Mouse (Mus musculus) left cerebral cortex, adult 2 months (tissue): ENCODE data around the gene Ing4. TPM values are rescaled to one million over a fixed set of nuclear protein-coding genes. Genes with fewer than 3 reads are reported as not detected.
A peak's percentile ranks its signal among the peaks of the same experiment; 100 is the strongest.

Experiments
- DNase-seq, 2 experiments: peaks; one replicate each; pipeline ENCODE4 v3.0.0; 2021 to 2022; ENCODE audit warnings: low spot score in 2 of 2, mixed read lengths in 1 of 2; ENCODE audit errors: extremely low spot score in 1 of 2
- H3K27ac ChIP-seq: fragments of 200-600 bp; 2 replicates; pipeline ENCODE4 v1.8.1; 2022
- H3K4me3 ChIP-seq: fragments of 200-600 bp; 2 replicates; pipeline ENCODE4 v1.8.1; 2022
- CTCF ChIP-seq: fragments of 200-600 bp; IDR thresholded peaks from 2 replicates; pipeline ENCODE4 v1.8.1; 2022; ENCODE audit warnings: antibody characterized with exemption, mild to moderate bottlenecking, moderate library complexity
- intact Hi-C: fragments of 180-260 bp; cut with DNase I; formaldehyde crosslinking; loops from one replicate; pipeline ENCODE4 v1.15.1; 2025
- microRNA-seq, 2 experiments: library from miRNA; unstranded; fragments of <30 nt; microRNA quantifications; one replicate each; pipeline ENCODE4 v1.2.0; 2021
- total RNA-seq, 2 experiments: library from RNA; stranded (reverse); gene quantifications; 2 replicates each; pipeline ENCODE4 v1.2.3; 2021

Gene Ing4
- total RNA-seq, 2 experiments from 2014 or later, result 49.5 to 56.6 TPM

DNA sequence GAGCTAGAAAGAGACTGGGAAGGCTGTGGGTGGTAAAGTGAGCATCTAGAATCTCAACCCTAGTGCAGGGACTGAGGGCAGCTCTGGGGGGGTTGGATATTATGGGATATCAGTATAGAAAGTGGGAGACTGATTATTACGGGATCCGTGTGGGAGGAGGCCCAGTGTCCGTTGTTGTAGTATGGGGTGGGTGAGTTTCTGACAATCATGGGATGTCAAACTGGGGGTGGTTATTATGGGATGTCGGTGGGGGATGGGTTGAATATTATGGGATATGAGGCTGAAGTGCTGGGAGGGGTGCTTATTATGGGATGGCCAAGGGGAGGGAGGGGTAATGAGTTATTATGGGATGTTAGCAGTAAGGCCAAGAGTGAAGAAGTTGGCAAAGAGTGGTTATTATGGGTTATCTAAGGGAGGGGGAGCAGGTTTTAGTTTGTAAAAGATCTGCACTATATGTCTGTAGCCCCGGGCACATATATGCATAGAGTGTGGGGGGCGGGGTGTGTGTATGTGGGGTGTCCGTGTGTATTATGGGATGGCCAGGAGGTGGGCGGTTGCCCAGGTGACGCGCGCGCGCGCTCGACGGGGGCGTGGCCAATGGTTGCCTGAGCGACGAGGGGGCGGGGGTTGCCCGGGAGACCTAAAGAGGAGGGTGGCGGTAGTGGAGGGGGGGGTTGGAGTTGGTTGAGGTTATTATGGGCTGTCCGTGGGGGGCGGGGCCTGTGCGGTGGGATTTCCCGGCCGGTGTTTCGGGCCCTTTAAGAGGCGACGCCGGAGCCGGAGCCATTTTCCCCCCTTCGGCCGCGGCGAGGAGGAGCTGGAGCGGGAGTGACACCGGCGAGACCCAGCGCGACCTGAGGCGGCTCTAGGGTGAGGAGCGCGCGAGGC, 56.1 kb downstream of the Ing4 start, which contains the start of gene Chd4:
TSS of gene Chd4 (plus strand) at position 591 of the 888 bp plus-strand sequence.
- peak within 1 kb of the TSS; percentile 96 for H3K4me3 ChIP-seq
- intact Hi-C loops, result loop anchor here (5.0 kb wide), 1 partner anchor 72 kb away; the partner anchor contains the start of gene Gapdh
- TF ChIP-seq CTCF, result no peak
- DNase-seq, result peak; percentile 91 to 94
- peak within 1 kb of the TSS; percentile 99 for H3K27ac ChIP-seq

DNA sequence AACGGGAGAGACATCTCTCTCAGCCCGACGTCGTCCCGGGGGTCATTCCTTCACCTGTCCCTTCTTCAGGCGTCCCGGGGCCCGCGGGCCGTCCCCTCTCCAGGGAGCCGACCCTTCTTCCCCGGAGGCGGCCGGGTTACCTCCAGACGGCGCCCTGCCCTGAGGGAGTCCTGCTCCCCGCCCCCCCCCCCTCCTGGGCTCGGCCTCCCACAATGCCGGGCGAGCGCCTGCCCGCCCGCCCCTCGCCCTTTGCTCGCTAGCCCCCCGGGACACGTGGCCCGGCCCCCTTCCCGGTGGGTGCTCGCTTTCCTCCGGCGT, 56.7 kb downstream of the Ing4 start:
- Histone ChIP-seq H3K4me3 (peak overlapping the region; percentile 96), H3K27ac (peak overlapping the region; percentile 99)
- no peak for DNase-seq
- intact Hi-C loops, result loop anchor here (5.0 kb wide), 1 partner anchor 71 kb away; the partner anchor contains the start of gene Gapdh
- no peak for TF ChIP-seq CTCF

DNA sequence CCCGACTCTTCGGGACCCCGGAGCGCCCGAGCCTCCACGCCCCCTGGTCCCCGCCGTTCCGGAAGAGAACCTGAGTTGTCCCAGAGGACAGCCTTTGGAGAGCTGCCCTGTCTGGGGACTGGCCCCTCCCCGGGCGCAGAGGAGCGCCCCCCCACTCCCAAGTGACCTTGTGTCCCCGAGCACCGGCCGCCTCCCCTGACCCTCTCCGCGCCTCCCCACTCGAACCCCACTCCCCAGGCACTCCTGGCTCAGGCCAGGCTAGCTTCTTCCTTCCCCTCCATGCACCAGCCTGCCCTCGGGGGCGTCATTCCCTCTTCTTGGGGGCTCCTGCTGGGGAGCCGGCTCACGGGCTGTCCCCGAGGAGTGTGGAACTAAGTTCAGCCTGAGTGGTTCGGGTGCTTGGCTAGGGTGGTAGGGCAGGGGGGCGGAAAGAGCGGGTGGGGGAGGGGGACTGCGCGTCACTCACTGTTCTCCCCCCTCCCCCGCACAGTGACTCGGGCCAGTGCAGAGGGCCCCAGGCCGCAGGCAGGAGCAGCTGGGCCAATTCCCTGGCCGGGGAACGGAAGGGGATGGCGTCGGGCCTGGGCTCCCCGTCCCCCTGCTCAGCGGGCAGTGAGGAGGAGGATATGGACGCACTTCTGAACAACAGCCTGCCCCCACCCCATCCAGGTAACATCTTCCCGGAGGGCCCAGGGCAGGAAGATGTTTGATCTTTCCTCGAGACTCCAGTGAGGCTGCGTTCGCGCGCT, 57.2 kb downstream of the Ing4 start:
- Histone ChIP-seq H3K27ac (peak overlapping the region; percentile 99), H3K4me3 (peak overlapping the region; percentile 96)
- peak; percentile 45 to 53 for DNase-seq
- no peak for TF ChIP-seq CTCF
- intact Hi-C loops, result loop anchor here (5.0 kb wide), 1 partner anchor 71 kb away; the partner anchor contains the start of gene Gapdh

DNA sequence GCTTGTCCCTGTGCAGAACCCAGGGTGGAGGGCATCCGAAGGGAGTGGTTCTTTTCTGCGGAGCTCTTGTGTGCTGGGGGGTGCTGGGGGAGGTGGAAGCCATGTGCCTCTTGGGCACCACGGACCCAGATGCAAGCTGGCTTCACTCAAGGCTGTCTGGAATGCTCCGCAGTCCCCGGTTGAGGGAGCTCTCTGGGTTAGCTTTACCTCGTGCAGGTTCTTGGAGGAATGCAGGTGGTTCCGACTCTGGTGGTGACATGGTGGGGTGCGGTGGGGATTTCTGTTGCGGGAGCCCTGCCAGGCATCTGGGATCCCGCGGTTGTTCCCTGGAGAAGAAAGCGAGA, 57.8 kb downstream of the Ing4 start:
- intact Hi-C loops, result loop anchor here (5.0 kb wide), 1 partner anchor 70 kb away; the partner anchor contains the start of gene Gapdh
- TF ChIP-seq CTCF, result no peak
- Histone ChIP-seq H3K27ac (peak overlapping the region; percentile 99), H3K4me3 (peak overlapping the region; percentile 96)
- DNase-seq, result no peak

DNA sequence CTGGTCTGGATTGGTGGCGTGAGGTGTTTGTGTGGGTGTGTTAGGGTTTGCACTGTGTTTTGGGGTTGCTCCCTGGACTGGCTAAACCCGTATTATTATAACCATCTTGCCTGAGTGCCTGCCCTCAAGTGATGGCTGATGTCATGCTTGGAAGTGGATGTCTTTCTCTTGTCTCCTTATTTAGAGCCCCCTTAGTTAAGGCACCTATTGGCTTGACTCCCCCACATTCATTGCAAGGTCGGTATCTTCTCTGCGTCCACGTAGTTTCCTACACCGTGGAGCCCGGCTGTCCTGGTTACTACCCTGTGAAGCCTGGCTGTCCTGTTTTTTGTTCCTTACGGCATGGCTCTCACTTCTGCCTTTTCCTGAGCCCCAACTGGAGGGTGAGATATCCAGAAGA, 58.4 kb downstream of the Ing4 start:
- H3K27ac ChIP-seq, result peak overlapping the region; percentile 99
- DNase-seq, result no peak
- TF ChIP-seq CTCF, result no peak
- peak overlapping the region; percentile 96 for H3K4me3 ChIP-seq
- intact Hi-C loops, result loop anchor here (5.0 kb wide), 1 partner anchor 69 kb away; the partner anchor contains the start of gene Gapdh

DNA sequence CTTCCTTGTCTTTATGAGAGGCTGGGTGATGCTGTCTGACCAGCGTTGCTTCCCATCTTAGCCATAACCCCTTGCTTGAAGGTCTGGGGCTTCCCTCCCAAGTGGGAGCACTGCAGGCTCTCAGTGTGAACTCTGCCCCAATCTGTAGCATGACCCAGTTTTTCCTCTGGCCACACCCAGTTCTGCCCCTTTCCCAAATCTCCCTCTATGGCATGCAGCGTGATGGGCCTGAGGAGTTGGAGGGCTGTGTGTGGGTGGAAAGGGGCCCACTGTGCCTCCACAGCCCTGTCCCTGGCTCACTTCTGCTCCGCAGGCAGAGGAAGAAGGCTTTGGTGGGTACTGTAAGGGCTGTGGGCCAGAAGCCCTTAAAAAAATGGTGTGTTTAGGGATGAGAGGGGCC, 59.0 kb downstream of the Ing4 start:
- no peak for TF ChIP-seq CTCF
- intact Hi-C loops, result loop anchor here (5.0 kb wide), 1 partner anchor 69 kb away; the partner anchor contains the start of gene Gapdh
- no peak for DNase-seq
- Histone ChIP-seq H3K27ac (peak overlapping the region; percentile 99), H3K4me3 (peak overlapping the region; percentile 96)

Small RNAs within 50 kb of the gene (microRNA-seq; reads per million reads assigned to microRNA genes)
- 1.5 to 5.0 reads per million in 2 experiments for gene Mir7045

Other genes starting within 250 kb of the Ing4 start
- 1 to 10 TPM; 4.4 to 5.4 TPM for gene Spsb2, start 231.1 kb upstream of the Ing4 start, total RNA-seq
- gene Tpi1, start 225.5 kb upstream of the Ing4 start, total RNA-seq, result 100 to 1,000 TPM; 734 to 769 TPM
- gene Usp5, start 210.3 kb upstream of the Ing4 start, total RNA-seq, result 100 to 1,000 TPM; 184 to 190 TPM
- gene Cdca3, start 210.2 kb upstream of the Ing4 start, total RNA-seq, result under 1 TPM; 0.63 to 0.66 TPM
- gene Gnb3, start 199.5 kb upstream of the Ing4 start, total RNA-seq, result not detected
- 10 to 100 TPM; 29.1 to 33.1 TPM for gene P3h3, start 182.0 kb upstream of the Ing4 start, total RNA-seq
- 100 to 1,000 TPM; 231 to 248 TPM for gene Gpr162, start 175.8 kb upstream of the Ing4 start, total RNA-seq
- 1 to 10 TPM; 2.0 to 4.6 TPM for gene Cd4, start 151.5 kb upstream of the Ing4 start, total RNA-seq
- gene Lag3, start 128.1 kb upstream of the Ing4 start, total RNA-seq, result 1 to 10 TPM; 2.1 to 3.1 TPM
- gene Ptms, start 119.7 kb upstream of the Ing4 start, total RNA-seq, result 100 to 1,000 TPM; 845 to 926 TPM
- 100 to 1,000 TPM; 617 to 624 TPM for gene Mlf2, start 108.4 kb upstream of the Ing4 start, total RNA-seq
- gene Cops7a, start 74.2 kb upstream of the Ing4 start, total RNA-seq, result 100 to 1,000 TPM; 148 to 156 TPM
- gene Pianp, start 43.1 kb upstream of the Ing4 start, total RNA-seq, result 100 to 1,000 TPM; 176 to 191 TPM
- gene Zfp384, start 30.6 kb upstream of the Ing4 start, total RNA-seq, result 10 to 100 TPM; 48.2 to 50.6 TPM
- gene Acrbp, start 9.9 kb downstream of the Ing4 start, total RNA-seq, result 10 to 100 TPM; 12.2 to 18.4 TPM
- under 1 TPM; 0.50 to 0.68 TPM for gene Lpar5, start 28.2 kb downstream of the Ing4 start, total RNA-seq
- gene Chd4, start 56.2 kb downstream of the Ing4 start, total RNA-seq, result 100 to 1,000 TPM; 166 to 171 TPM
- gene Nop2, start 92.1 kb downstream of the Ing4 start, total RNA-seq, result 10 to 100 TPM; 28.1 to 32.1 TPM
- gene Iffo1, start 105.5 kb downstream of the Ing4 start, total RNA-seq, result 10 to 100 TPM; 64.6 to 67.1 TPM
- 1,000 to 10,000 TPM; 2,312 to 2,314 TPM for gene Gapdh, start 126.7 kb downstream of the Ing4 start, total RNA-seq
- 10 to 100 TPM; 22.6 to 23.4 TPM for gene Ncapd2, start 151.9 kb downstream of the Ing4 start, total RNA-seq
- 10 to 100 TPM; 69.1 to 74.5 TPM for gene Mrpl51, start 152.0 kb downstream of the Ing4 start, total RNA-seq
- gene Vamp1, start 175.8 kb downstream of the Ing4 start, total RNA-seq, result 100 to 1,000 TPM; 125 to 128 TPM
- gene Tapbpl, start 192.1 kb downstream of the Ing4 start, total RNA-seq, result 1 to 10 TPM; 5.0 to 6.0 TPM
- gene Cd27, start 197.2 kb downstream of the Ing4 start, total RNA-seq, result not detected
- gene Tuba3a, start 246.3 kb downstream of the Ing4 start, total RNA-seq, result not detected